Mouse (Mus musculus): Measurements from ENCODE around the gene Slc4a4.
A peak's percentile ranks its signal among the peaks of the same experiment; 100 is the strongest.

Slc4a4 gene

DNA sequence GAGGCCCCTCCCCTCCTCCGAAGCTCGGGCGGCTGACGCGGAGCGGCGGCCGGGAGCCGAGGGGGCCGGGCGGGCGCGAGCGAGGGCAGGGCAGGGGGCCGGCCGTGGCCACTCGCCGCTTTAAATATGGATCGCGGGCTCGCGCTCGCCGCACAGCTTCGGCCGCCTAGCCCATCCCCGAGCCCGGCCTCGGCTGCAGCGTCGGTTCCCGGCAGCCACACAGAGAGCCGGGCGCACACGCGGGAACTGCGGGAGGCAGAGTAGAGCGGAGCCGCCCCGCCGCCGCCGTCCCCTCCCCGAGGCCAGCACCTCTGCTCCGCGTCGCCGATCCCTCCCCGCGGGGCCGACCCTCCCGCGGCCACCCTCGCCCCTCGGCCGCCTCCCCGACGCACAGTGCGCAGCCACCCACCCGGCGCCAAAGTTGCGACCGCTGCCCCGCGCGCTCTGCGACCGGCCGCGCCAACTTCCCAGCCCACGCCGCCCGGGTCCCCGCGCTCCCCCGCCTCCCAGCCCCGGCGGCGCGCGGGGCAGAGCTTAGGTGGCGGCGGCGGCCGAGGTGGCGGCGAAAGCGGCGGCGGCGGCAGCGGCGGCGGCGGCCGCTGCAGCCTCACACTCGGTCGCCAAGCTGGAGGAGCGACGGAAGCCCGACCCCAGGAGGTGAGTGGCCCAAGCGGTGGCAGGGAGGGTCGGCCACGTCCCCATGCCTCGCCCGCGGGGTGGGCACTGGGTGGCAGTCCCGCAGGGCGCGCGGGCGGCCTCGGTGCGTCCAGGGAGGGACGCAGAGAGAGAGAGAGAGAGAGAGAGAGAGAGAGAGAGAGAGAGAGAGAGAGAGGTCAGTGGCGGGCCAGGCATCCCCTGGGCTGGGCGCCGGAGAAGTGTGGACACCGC, at the start of gene Slc4a4:
Gene Slc4a4, plus strand, starts transcription at position 151 of the 888 bp plus-strand sequence.
- ATAC-seq (ENCODE audit: low TSS enrichment), result peak; percentile 64

DNA sequence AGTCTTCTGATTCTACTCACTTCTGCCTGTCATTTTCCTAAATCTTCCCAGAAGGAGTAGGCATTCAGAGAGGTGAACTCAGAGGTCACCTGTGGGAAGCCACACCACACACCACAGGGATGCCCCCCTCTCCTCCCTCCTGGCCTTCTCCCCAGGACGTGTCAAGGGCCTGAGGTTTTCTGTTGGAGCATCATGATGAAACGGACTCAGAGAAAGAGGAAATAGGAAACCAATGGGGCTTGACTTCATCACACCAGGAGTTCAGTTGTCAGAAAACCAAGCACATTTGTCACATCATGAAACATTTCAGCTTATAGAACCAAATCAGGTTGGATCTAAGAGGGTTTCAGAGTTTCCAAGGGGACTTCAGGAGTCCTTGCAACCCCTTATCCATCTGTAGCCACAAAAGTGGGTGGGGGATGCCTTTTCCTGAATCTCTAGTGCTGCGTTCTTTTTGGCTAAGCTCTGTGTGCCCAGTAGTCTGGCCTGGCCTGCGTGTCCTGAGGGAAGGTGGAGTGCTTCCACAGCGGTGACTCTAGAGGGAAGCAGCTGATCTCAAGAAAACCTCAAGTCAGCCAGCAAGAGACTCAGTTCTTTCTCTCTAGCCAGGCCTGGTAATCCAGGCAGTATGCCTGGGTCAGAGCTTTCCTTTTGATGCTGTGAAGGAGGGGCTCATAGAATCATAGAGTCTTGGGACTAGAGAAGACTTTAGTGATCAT, 46.4 kb upstream of the Slc4a4 start:
- no peak for ATAC-seq (ENCODE audit: low TSS enrichment)

GRCm38 (mm10) chr5:88857311-88857710, 29.3 kb upstream of the Slc4a4 start:
- no peak for ATAC-seq (ENCODE audit: low TSS enrichment)

DNA sequence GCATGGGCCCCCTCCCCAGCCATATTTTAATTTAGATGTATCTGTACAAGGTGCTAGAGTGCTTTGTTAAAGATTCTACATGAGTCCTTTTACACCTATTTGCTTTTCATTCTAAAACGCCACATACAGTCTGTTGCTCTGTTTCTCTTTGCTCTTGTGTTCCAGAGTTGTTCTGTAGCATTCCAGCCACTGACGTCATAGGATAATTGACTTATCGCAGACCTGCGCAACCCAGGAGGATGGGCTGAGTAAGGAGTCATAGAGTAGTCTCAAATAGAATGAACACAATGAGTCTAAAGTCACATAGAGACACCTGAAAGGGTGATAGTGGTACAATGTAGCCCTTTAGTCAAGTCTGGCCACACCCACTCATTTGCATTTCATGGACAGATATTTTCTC, 28.8 kb upstream of the Slc4a4 start:
- ATAC-seq (ENCODE audit: low TSS enrichment), result no peak

GRCm38 (mm10) chr5:88858226-88858625, 28.4 kb upstream of the Slc4a4 start:
- ATAC-seq (ENCODE audit: low TSS enrichment), result no peak

GRCm38 (mm10) chr5:88862163-88862562, 24.5 kb upstream of the Slc4a4 start:
- ATAC-seq (ENCODE audit: low TSS enrichment), result no peak

- ATAC-seq (ENCODE audit: low TSS enrichment), result no peak
Observed at GRCm38 (mm10) chr5:88862794-88863193, 23.8 kb upstream of the Slc4a4 start.

- peak; percentile 85 for ATAC-seq (ENCODE audit: low TSS enrichment)
Observed at GRCm38 (mm10) chr5:88884101-88884500, 2.5 kb upstream of the Slc4a4 start.

DNA sequence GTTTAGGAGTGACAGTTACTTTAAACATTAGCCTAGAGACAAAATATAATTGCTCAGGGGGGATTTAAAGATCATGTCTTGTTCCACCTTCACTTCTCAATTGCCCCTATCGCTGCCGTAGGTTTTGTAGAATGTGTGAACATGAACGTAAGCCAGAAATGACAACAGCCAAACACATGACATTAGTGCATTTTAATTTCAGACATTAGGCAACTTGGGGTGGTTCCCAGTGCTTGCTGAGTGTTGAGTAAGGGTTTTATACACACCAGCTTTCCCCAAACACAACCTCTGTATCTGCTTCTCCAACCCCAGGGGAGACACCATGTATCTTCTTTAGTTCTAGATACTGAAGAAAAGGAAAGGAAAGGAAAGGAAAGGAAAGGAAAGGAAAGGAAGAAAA, 1.1 kb upstream of the Slc4a4 start:
- ATAC-seq (ENCODE audit: low TSS enrichment), result no peak

GRCm38 (mm10) chr5:88885944-88886343, 674 bp upstream of the Slc4a4 start:
- ATAC-seq (ENCODE audit: low TSS enrichment), result no peak

GRCm38 (mm10) chr5:88886349-88886667, 310 bp upstream of the Slc4a4 start:
- no peak; the same call in 1 of the 2 replicates for ATAC-seq (ENCODE audit: low TSS enrichment)

GRCm38 (mm10) chr5:88887556-88888412, 1.2 kb downstream of the Slc4a4 start:
- 0 out of 2 replicates have a peak, but pooled peaks have one; percentile 11 for ATAC-seq (ENCODE audit: low TSS enrichment)

GRCm38 (mm10) chr5:88888413-88888700, 1.7 kb downstream of the Slc4a4 start:
- no peak for ATAC-seq (ENCODE audit: low TSS enrichment)

- ATAC-seq (ENCODE audit: low TSS enrichment), result peak; percentile 50
Observed at GRCm38 (mm10) chr5:88889326-88889725, 2.7 kb downstream of the Slc4a4 start.

DNA sequence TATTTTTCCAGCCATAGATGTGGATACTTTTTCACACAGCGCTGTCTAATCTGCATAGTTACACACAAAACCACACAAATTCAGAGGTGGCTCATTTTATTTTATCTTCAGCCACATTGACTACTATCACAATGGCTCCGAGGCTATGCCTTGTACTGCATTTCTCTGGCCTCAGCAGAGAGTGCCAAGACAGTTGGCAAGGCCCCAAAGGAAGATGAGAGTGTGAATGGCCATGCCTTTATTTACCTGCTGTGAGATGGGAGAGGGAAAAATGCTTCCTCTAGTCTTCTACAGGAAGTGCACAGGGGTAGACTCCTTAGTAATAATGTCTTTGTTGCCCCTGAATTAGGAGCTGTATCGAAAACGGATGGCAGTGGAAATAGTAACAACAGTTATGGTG, 3.5 kb downstream of the Slc4a4 start:
- no peak for ATAC-seq (ENCODE audit: low TSS enrichment)

GRCm38 (mm10) chr5:88896574-88896973, 10.0 kb downstream of the Slc4a4 start:
- ATAC-seq (ENCODE audit: low TSS enrichment), result no peak

DNA sequence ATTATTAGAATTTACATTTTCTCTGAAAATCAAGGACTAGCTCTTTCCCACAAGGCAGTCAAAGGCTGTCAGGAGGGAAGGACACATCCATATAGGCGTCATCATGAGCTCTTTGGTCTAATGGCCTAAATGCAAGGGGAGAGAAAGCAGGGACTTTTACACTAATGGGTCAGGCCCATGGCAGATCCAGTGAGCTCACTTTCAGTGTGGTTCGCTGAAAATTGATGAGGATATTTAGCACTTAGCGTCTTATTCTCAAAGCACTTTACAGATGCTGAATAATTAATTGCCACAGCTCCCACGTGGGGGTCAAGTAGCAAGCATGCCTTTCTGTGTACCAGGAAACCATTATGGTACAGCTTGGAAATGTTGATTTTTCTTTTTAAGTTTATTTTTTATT, 16.5 kb downstream of the Slc4a4 start:
- no peak for ATAC-seq (ENCODE audit: low TSS enrichment)

- ATAC-seq (ENCODE audit: low TSS enrichment), result no peak
Observed at GRCm38 (mm10) chr5:88903526-88903925, 16.9 kb downstream of the Slc4a4 start.

DNA sequence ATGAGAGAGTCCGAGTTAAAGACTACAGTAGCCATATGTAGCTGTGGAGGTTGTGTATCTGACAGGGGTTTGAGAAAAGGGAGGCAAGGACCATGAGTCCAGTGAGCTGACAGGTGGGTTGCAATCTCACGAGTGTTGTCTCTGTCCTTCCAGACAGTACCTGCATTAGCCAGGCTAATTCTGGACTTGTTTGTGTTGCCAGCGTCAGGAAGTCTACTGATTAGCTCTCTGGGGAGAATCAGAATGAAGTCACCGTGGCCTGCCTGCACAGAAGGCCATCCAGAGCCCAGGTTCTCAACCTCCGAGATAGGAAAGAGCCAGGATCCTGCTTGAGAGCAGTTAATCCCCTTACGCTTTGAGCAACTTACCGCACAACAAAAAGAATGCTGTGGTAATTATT, 18.2 kb downstream of the Slc4a4 start:
- no peak for ATAC-seq (ENCODE audit: low TSS enrichment)

GRCm38 (mm10) chr5:88907615-88908014, 21.0 kb downstream of the Slc4a4 start:
- ATAC-seq (ENCODE audit: low TSS enrichment), result no peak

- no peak for ATAC-seq (ENCODE audit: low TSS enrichment)
Observed at GRCm38 (mm10) chr5:88912629-88913028, 26.0 kb downstream of the Slc4a4 start.

- no peak for ATAC-seq (ENCODE audit: low TSS enrichment)
Observed at GRCm38 (mm10) chr5:88915082-88915481, 28.5 kb downstream of the Slc4a4 start.
